Mouse (Mus musculus) frontal cortex, postnatal 36 days (tissue): Measurements from ENCODE around the gene Pcdh15.

Experiments
- DNase-seq, 2 experiments: peaks; one replicate each; pipeline ENCODE4 v3.0.0; 2022; ENCODE audit warnings: low spot score in 2 of 2

Pcdh15 gene

GRCm38 (mm10) chr10:73821657-73822583 is 722.8 kb downstream of the Pcdh15 start:
- DNase-seq, result peak; percentile 31 to 33

GRCm38 (mm10) chr10:73823214-73823613 is 724.1 kb downstream of the Pcdh15 start:
- DNase-seq, result no peak

- peak; percentile 6 to 22 for DNase-seq
These were observed 727.2 kb downstream of the Pcdh15 start for GRCm38 (mm10) chr10:73826354-73826753.

- DNase-seq, result no peak
These were observed 729.6 kb downstream of the Pcdh15 start for GRCm38 (mm10) chr10:73828781-73829180.

GRCm38 (mm10) chr10:73844998-73845397 is 745.9 kb downstream of the Pcdh15 start:
- no peak for DNase-seq

GRCm38 (mm10) chr10:73862181-73862580 is 763.0 kb downstream of the Pcdh15 start:
- no peak for DNase-seq

- DNase-seq, result no peak
These were observed 779.0 kb downstream of the Pcdh15 start for GRCm38 (mm10) chr10:73878055-73878728.

- no peak for DNase-seq
These were observed 779.6 kb downstream of the Pcdh15 start for GRCm38 (mm10) chr10:73878729-73879067.

GRCm38 (mm10) chr10:73887771-73888170 is 788.6 kb downstream of the Pcdh15 start:
- DNase-seq, result no peak

GRCm38 (mm10) chr10:73892251-73892650 is 793.1 kb downstream of the Pcdh15 start:
- no peak for DNase-seq

- no peak for DNase-seq
These were observed 797.0 kb downstream of the Pcdh15 start for GRCm38 (mm10) chr10:73896086-73896607.

GRCm38 (mm10) chr10:73899165-73899564 is 800.0 kb downstream of the Pcdh15 start:
- DNase-seq, result no peak

- no peak for DNase-seq
These were observed 808.5 kb downstream of the Pcdh15 start for GRCm38 (mm10) chr10:73907626-73908025.

GRCm38 (mm10) chr10:73908568-73908967 is 809.4 kb downstream of the Pcdh15 start:
- DNase-seq, result peak in 1 of 2 experiments; percentile 30

GRCm38 (mm10) chr10:73915170-73915569 is 816.0 kb downstream of the Pcdh15 start:
- DNase-seq, result no peak

GRCm38 (mm10) chr10:73921579-73921978 is 822.4 kb downstream of the Pcdh15 start:
- DNase-seq, result peak in 1 of 2 experiments; percentile 13

GRCm38 (mm10) chr10:73928672-73929071 is 829.5 kb downstream of the Pcdh15 start:
- no peak for DNase-seq

GRCm38 (mm10) chr10:73929718-73930117 is 830.6 kb downstream of the Pcdh15 start:
- DNase-seq, result peak in 1 of 2 experiments; percentile 20

GRCm38 (mm10) chr10:73931185-73931584 is 832.0 kb downstream of the Pcdh15 start:
- DNase-seq, result no peak

GRCm38 (mm10) chr10:73931996-73932679 is 833.0 kb downstream of the Pcdh15 start:
- no peak for DNase-seq

- DNase-seq, result no peak
These were observed 837.0 kb downstream of the Pcdh15 start for GRCm38 (mm10) chr10:73936121-73936520.

- no peak for DNase-seq
These were observed 839.8 kb downstream of the Pcdh15 start for GRCm38 (mm10) chr10:73938989-73939388.
